Mouse (Mus musculus) bone marrow, adult 2 months (tissue): ENCODE data around the gene Slco1a4. TPM values are rescaled to one million over a fixed set of nuclear protein-coding genes. Genes with fewer than 3 reads are reported as not detected.

ENCODE experiments used
- H3K27ac ChIP-seq: fragments of 200-500 bp; 2 replicates; pipeline ENCODE4 v1.5.1; 2012; ENCODE audit warnings: low read depth, mild to moderate bottlenecking, control low read depth, inconsistent platforms, low read length; ENCODE audit not compliant: control insufficient read depth, poor library complexity, insufficient read depth
- H3K4me1 ChIP-seq: fragments of 200-500 bp; 2 replicates; pipeline ENCODE4 v1.6.1; 2011; ENCODE audit warnings: low read length; ENCODE audit not compliant: control insufficient read depth, insufficient read depth
- H3K4me3 ChIP-seq: fragments of 200-500 bp; replicated peaks from 2 replicates; pipeline ENCODE3; 2011; ENCODE audit warnings: mild to moderate bottlenecking, low read depth, low read length, control low read depth; ENCODE audit not compliant: control insufficient read depth
- CTCF ChIP-seq: fragments of 200-500 bp; IDR thresholded peaks from 2 replicates; pipeline ENCODE4 v1.5.1; 2011; ENCODE audit warnings: low read length, control low read depth; ENCODE audit not compliant: control insufficient read depth, insufficient read depth
- POLR2A ChIP-seq: fragments of 200-500 bp; IDR thresholded peaks from 2 replicates; pipeline ENCODE4 v1.6.1; 2011; ENCODE audit warnings: low read depth, mild to moderate bottlenecking, control low read depth, low read length, borderline replicate concordance; ENCODE audit not compliant: control insufficient read depth
- WGBS: fragments of 180-500 bp; shearing (Covaris S2); methylation state at CpG from one replicate; pipeline ENCODE4 v1.1.7; 2018; 5-methylcytosine and 5-hydroxymethylcytosine counted together
- polyA plus RNA-seq: library from polyadenylated mRNA; stranded (reverse); fragments of >200 nt; gene quantifications from 2 replicates; pipeline ENCODE4 v1.2.4, GENCODE M21; 2011; ENCODE audit warnings: low replicate concordance; ENCODE audit not compliant: missing spikeins, insufficient read depth, insufficient read length

Slco1a4 gene
- polyA plus RNA-seq, 1 experiment = not detected

DNA sequence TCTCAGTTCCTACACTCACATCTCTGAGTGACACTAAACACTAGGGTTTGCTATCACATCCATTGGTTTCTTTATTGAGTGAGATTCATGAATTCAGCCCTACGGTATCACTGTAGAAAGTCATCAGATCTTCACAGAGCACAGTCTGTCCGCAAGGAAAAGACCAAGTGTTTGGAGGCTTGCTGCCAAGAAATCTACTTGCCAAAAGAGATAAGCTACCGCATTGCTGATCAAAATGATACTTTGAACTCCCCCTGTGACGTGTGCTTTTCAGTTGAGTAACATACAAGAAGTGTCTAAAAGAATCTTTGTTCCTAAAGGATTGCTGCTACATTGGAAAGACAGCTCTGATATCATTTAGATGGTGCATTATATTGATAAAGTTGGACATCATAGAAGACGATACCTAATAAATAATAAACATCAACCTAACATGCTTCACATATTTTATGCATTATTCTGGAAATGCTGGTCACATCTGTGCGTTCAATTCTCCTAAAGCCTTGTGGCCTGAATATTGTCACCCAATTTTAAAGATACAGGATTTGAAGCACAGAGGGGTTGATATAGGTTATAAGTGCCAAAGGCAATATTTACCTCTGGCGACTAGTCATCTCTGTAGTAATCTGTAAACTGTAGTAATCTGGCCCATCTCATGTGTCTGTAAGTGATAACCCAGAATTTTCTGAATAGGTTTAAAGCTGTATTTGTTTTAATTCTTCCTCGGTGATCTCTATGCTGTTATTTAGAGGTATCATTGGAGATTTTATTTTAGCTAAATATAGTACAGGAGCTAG lies 1.9 kb upstream of the Slco1a4 start:
- TF ChIP-seq CTCF (no peak), POLR2A (no peak)
- 78% methylated on average over 8 of the region's 8 CpGs for WGBS
- Histone ChIP-seq H3K4me1 (no peaks in the 10 kb centered on the region), H3K4me3 (no peak overlapping the region), H3K27ac (no peak overlapping the region)

- TF ChIP-seq CTCF (no peak), POLR2A (no peak)
- WGBS = 46% methylated on average over 2 of the region's 2 CpGs
- Histone ChIP-seq H3K4me3 (no peak overlapping the region), H3K4me1 (no peaks in the 10 kb centered on the region), H3K27ac (no peak overlapping the region)
Measured at GRCm38 (mm10) chr6:141853616-141854015, 2.4 kb downstream of the Slco1a4 start.

DNA sequence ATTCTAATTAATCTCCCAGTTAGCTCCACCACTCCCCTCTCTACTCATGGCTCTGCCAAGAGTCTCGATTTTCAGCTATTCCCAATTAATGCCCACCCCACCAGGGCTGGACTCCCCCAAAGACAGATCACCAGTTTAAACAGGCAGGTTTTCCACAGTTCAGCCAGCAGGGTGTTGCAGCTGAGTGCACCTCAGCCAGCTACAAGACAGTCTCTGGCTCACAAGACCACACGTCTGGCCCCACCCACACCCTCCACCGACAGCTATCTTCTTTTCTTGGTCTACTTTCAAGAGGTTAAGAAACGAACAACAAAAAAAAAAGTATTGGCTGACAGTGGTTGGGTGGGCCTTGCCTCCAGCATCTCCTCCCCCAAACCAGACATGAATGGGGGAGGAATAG lies 6.9 kb downstream of the Slco1a4 start:
- TF ChIP-seq CTCF (no peak), POLR2A (no peak)
- no peak overlapping the region for H3K27ac ChIP-seq
- 36% methylated on average over 4 of the region's 4 CpGs for WGBS
- H3K4me3 ChIP-seq = no peak overlapping the region
- H3K4me1 ChIP-seq = no peaks in the 10 kb centered on the region

- Histone ChIP-seq H3K27ac (no peak overlapping the region), H3K4me3 (no peak overlapping the region), H3K4me1 (no peaks in the 10 kb centered on the region)
- 21% methylated on average over 1 of the region's 1 CpGs for WGBS
- TF ChIP-seq CTCF (no peak), POLR2A (no peak)
Measured at GRCm38 (mm10) chr6:141797837-141798236, 58.2 kb downstream of the Slco1a4 start.

DNA sequence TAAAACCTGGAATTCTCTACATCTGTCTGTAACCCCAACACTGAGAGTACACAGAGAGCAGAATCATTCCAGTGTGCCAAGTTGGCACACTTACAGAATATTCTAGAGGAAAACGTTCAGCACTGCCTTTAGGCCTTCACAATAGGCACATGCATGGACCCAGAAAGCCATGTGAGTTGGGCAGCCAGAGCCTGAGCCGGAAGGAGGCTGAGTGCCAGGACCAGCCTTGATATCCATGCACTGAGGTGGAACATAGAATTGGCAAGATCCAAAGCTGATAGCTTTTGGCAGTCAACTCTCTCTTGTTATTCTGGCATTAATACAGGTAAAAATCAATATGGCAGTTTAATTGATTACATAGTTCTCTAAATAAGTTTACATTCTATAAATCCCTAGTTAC lies 81.5 kb downstream of the Slco1a4 start:
- WGBS = 58% methylated on average over 2 of the region's 2 CpGs
- TF ChIP-seq CTCF = no peak
- Histone ChIP-seq H3K4me1 (no peaks in the 10 kb centered on the region), H3K4me3 (no peak overlapping the region), H3K27ac (no peak overlapping the region)

GRCm38 (mm10) chr6:141773710-141774109 lies 82.3 kb downstream of the Slco1a4 start, which contains the start of gene Gm5724:
Gm5724 (minus strand) TSS chr6:141773810.
- TF ChIP-seq POLR2A (no peak), CTCF (no peak)
- Histone ChIP-seq H3K4me3 (no peak within 1 kb of the TSS), H3K4me1 (no peaks in the 10 kb centered on the region), H3K27ac (no peak within 1 kb of the TSS)
- WGBS = 63% methylated on average over 3 of the region's 3 CpGs

Other genes with a start within 250 kb of the Slco1a4 start
- gene Slco1b2, start 226.7 kb downstream of the Slco1a4 start, polyA plus RNA-seq = 2.4 TPM in 1 of 2 replicates, not detected in the other
- not detected in 2 replicates for gene Gm5724, start 82.4 kb downstream of the Slco1a4 start, polyA plus RNA-seq
- 0.57 and 0.77 TPM in 2 replicates for gene Slco1a1, start 90.8 kb upstream of the Slco1a4 start, polyA plus RNA-seq
- not detected in 2 replicates for gene Gm6614, start 155.2 kb upstream of the Slco1a4 start, polyA plus RNA-seq